Mouse (Mus musculus) hindbrain, embryonic 14.5 days (tissue): ENCODE measurements around the gene Sytl2. TPM values are rescaled to one million over a fixed set of nuclear protein-coding genes. Genes with fewer than 3 reads are reported as not detected.

Source experiments
- ATAC-seq: fragments of 200-750 bp; cut with Nextera tagmentation; 2 replicates; pipeline ENCODE4 v1.8.0; 2017; ENCODE audit warnings: moderate number of reproducible peaks, mild to moderate bottlenecking, moderate TSS enrichment, moderate library complexity; ENCODE audit not compliant: low FRiP score
- DNase-seq: peaks from one replicate; pipeline ENCODE4 v3.0.0-alpha.2; 2015; ENCODE audit warnings: low spot score
- H3K27ac ChIP-seq: fragments of 300-500 bp; sonication (generic); 2 replicates; pipeline ENCODE4 v1.5.1; 2014; ENCODE audit warnings: mild to moderate bottlenecking, moderate library complexity
- H3K27me3 ChIP-seq: fragments of 300-500 bp; sonication (generic); 2 replicates; pipeline ENCODE4 v1.6.1; 2014; ENCODE audit warnings: mild to moderate bottlenecking, low read length, mixed read lengths; ENCODE audit not compliant: control insufficient read depth, insufficient read depth
- H3K36me3 ChIP-seq: fragments of 300-500 bp; sonication (generic); replicated peaks from 2 replicates; pipeline ENCODE4 v1.6.1; 2014; ENCODE audit not compliant: control insufficient read depth, insufficient read depth
- H3K4me1 ChIP-seq: fragments of 300-500 bp; sonication (generic); replicated peaks from 2 replicates; pipeline ENCODE4 v1.6.1; 2014; ENCODE audit warnings: antibody characterized with exemption, low read length, mixed read lengths; ENCODE audit not compliant: control insufficient read depth, insufficient read depth
- H3K4me2 ChIP-seq: fragments of 300-500 bp; sonication (generic); replicated peaks from 2 replicates; pipeline ENCODE4 v1.6.1; 2014; ENCODE audit warnings: mild to moderate bottlenecking, moderate library complexity
- H3K4me3 ChIP-seq: fragments of 300-500 bp; sonication (generic); replicated peaks from 2 replicates; pipeline ENCODE4 v1.5.1; 2014; ENCODE audit warnings: mild to moderate bottlenecking, low read length
- H3K9ac ChIP-seq: fragments of 300-500 bp; sonication (generic); 2 replicates; pipeline ENCODE4 v1.6.1; 2014
- H3K9me3 ChIP-seq: fragments of 300-500 bp; sonication (generic); 2 replicates; pipeline ENCODE4 v1.6.1; 2016; ENCODE audit warnings: low read length; ENCODE audit not compliant: control insufficient read depth
- WGBS: fragments of 180-500 bp; shearing (Covaris S2); extraction: QIAGEN DNeasy Blood & Tissue Kit; methylation state at CpG from one replicate; pipeline ENCODE4 v1.1.7; 2014; 5-methylcytosine and 5-hydroxymethylcytosine counted together
- polyA plus RNA-seq: library from polyadenylated mRNA; unstranded; fragments of >200 nt; fragmentation: Nextera tagmentation; extraction: Ambion mirVana; gene quantifications from 2 replicates; pipeline ENCODE4 v1.2.1, GENCODE M21; 2014

Sytl2 gene
- polyA plus RNA-seq, 1 experiment from 2014 or later: 8.0 TPM

- no peaks in the 10 kb centered on the region for H3K36me3 ChIP-seq
- DNase-seq: no peak
- H3K4me3 ChIP-seq: no peak overlapping the region
- H3K4me2 ChIP-seq: no peak overlapping the region
- no peak overlapping the region for H3K27ac ChIP-seq
- 89% methylated on average over 4 of the region's 4 CpGs for WGBS
- no peak overlapping the region for H3K9ac ChIP-seq
- ATAC-seq: no peak
- no peaks in the 10 kb centered on the region for H3K27me3 ChIP-seq
- no peaks in the 10 kb centered on the region for H3K4me1 ChIP-seq
- no peaks in the 10 kb centered on the region for H3K9me3 ChIP-seq
These were observed 24.3 kb upstream of the Sytl2 start for GRCm38 (mm10) chr7:90277769-90278168.

- DNase-seq (no peak), ATAC-seq (no peak)
- H3K36me3 ChIP-seq: no peaks in the 10 kb centered on the region
- 86% methylated on average over 4 of the region's 4 CpGs for WGBS
- no peak overlapping the region for H3K4me2 ChIP-seq
- H3K27me3 ChIP-seq: no peaks in the 10 kb centered on the region
- H3K27ac ChIP-seq: no peak overlapping the region
- no peak overlapping the region for H3K4me3 ChIP-seq
- no peak overlapping the region for H3K9ac ChIP-seq
- H3K9me3 ChIP-seq: no peaks in the 10 kb centered on the region
- no peaks in the 10 kb centered on the region for H3K4me1 ChIP-seq
These were observed 22.9 kb upstream of the Sytl2 start for GRCm38 (mm10) chr7:90279136-90279535.

DNA sequence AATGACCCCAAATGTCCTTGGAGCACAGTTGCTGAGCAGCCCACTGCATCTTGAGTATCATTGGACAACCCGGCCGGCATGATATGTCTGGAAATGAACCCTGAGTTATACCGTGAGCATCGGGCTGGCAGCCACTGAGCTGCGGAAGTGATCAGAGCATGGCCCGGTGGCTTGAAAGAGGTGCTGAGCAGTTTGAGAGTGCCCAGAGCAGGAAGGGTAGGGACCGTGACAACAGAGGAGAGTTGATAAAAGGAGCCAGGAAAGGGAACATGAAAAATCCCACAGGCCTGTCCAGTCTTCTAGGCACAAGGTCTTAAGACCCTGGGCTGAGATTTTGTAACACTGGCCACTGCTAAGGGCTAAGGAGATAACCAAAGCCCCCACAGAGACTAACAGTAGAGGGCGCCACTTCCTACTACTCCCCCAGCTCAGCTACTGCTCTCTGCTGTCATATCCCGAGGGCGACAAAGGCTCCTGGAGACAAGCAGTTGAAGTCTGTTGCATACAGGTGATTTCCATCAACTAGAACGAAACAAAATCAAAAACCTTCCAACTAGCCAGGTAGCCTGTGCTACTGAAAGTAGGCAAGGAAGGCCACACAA, 21.7 kb upstream of the Sytl2 start:
- no peak overlapping the region for H3K9ac ChIP-seq
- no peak overlapping the region for H3K27ac ChIP-seq
- H3K4me3 ChIP-seq: no peak overlapping the region
- H3K4me1 ChIP-seq: no peaks in the 10 kb centered on the region
- H3K36me3 ChIP-seq: no peaks in the 10 kb centered on the region
- no peak for DNase-seq
- 0 out of 2 replicates have a peak, but pooled peaks have one; percentile 40 for ATAC-seq
- no peak overlapping the region for H3K4me2 ChIP-seq
- no peaks in the 10 kb centered on the region for H3K27me3 ChIP-seq
- 66% methylated on average over 11 of the region's 11 CpGs for WGBS
- H3K9me3 ChIP-seq: no peaks in the 10 kb centered on the region

- H3K27me3 ChIP-seq: no peaks in the 10 kb centered on the region
These were observed 21.2 kb upstream of the Sytl2 start for GRCm38 (mm10) chr7:90280878-90281277.

GRCm38 (mm10) chr7:90281759-90282546, 20.1 kb upstream of the Sytl2 start:
- WGBS: 89% methylated on average over 11 of the region's 11 CpGs
- ATAC-seq: no peak

More at GRCm38 (mm10) chr7:90280878-90281277, 21.2 kb upstream of the Sytl2 start:
- Histone ChIP-seq H3K4me1 (no peaks in the 10 kb centered on the region), H3K4me2 (no peak overlapping the region), H3K9me3 (no peaks in the 10 kb centered on the region), H3K9ac (no peak overlapping the region), H3K4me3 (no peak overlapping the region), H3K36me3 (no peaks in the 10 kb centered on the region), H3K27ac (no peak overlapping the region)
- ATAC-seq (no peak), DNase-seq (no peak)
- WGBS: 73% methylated on average over 8 of the region's 8 CpGs

GRCm38 (mm10) chr7:90282786-90283185, 19.3 kb upstream of the Sytl2 start:
- no peak overlapping the region for H3K4me3 ChIP-seq
- H3K27ac ChIP-seq: no peak overlapping the region
- no peak overlapping the region for H3K4me2 ChIP-seq
- H3K9me3 ChIP-seq: no peaks in the 10 kb centered on the region
- H3K27me3 ChIP-seq: no peaks in the 10 kb centered on the region
- H3K9ac ChIP-seq: no peak overlapping the region
- no peak for ATAC-seq
- 75% methylated on average over 1 of the region's 1 CpGs for WGBS
- no peaks in the 10 kb centered on the region for H3K4me1 ChIP-seq
- no peak for DNase-seq
- no peaks in the 10 kb centered on the region for H3K36me3 ChIP-seq

More at GRCm38 (mm10) chr7:90281759-90282546, 20.1 kb upstream of the Sytl2 start:
- H3K27me3 ChIP-seq: no peaks in the 10 kb centered on the region
- no peak overlapping the region for H3K9ac ChIP-seq
- H3K36me3 ChIP-seq: no peaks in the 10 kb centered on the region
- H3K4me1 ChIP-seq: no peaks in the 10 kb centered on the region
- H3K9me3 ChIP-seq: no peaks in the 10 kb centered on the region
- DNase-seq: no peak
- H3K27ac ChIP-seq: no peak overlapping the region
- H3K4me3 ChIP-seq: no peak overlapping the region
- no peak overlapping the region for H3K4me2 ChIP-seq

GRCm38 (mm10) chr7:90284793-90285192, 17.3 kb upstream of the Sytl2 start:
- no peak overlapping the region for H3K9ac ChIP-seq
- DNase-seq: no peak
- ATAC-seq: no peak
- no peaks in the 10 kb centered on the region for H3K27me3 ChIP-seq
- WGBS: 68% methylated on average over 7 of the region's 7 CpGs
- no peak overlapping the region for H3K27ac ChIP-seq
- no peaks in the 10 kb centered on the region for H3K4me1 ChIP-seq
- H3K36me3 ChIP-seq: no peaks in the 10 kb centered on the region
- no peaks in the 10 kb centered on the region for H3K9me3 ChIP-seq
- no peak overlapping the region for H3K4me2 ChIP-seq
- no peak overlapping the region for H3K4me3 ChIP-seq

DNA sequence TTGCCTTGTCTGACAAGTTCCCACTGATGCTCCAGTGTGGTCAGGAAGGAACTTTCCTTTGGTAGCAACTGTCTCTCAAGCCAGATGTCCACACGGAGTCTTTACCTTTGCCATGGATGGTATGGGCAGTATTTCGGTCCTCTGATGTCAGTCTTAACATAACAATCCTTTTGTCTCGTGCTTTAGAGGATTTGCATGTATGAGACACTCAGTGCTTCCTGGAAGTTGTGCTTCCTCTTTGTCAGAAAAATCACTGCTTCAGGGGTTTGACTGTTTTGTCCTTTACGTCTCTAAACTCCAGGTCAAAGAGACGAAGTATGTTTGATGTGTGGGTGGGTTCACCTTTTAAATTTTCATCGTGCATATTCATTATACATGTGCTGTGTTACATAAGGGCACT, 10.2 kb upstream of the Sytl2 start:
- Histone ChIP-seq H3K4me1 (no peaks in the 10 kb centered on the region), H3K4me2 (no peak overlapping the region), H3K4me3 (no peak overlapping the region), H3K9ac (no peak overlapping the region), H3K27me3 (no peaks in the 10 kb centered on the region), H3K9me3 (no peaks in the 10 kb centered on the region), H3K27ac (no peak overlapping the region), H3K36me3 (no peaks in the 10 kb centered on the region)
- DNase-seq (no peak), ATAC-seq (no peak)
- 89% methylated on average over 6 of the region's 6 CpGs for WGBS

DNA sequence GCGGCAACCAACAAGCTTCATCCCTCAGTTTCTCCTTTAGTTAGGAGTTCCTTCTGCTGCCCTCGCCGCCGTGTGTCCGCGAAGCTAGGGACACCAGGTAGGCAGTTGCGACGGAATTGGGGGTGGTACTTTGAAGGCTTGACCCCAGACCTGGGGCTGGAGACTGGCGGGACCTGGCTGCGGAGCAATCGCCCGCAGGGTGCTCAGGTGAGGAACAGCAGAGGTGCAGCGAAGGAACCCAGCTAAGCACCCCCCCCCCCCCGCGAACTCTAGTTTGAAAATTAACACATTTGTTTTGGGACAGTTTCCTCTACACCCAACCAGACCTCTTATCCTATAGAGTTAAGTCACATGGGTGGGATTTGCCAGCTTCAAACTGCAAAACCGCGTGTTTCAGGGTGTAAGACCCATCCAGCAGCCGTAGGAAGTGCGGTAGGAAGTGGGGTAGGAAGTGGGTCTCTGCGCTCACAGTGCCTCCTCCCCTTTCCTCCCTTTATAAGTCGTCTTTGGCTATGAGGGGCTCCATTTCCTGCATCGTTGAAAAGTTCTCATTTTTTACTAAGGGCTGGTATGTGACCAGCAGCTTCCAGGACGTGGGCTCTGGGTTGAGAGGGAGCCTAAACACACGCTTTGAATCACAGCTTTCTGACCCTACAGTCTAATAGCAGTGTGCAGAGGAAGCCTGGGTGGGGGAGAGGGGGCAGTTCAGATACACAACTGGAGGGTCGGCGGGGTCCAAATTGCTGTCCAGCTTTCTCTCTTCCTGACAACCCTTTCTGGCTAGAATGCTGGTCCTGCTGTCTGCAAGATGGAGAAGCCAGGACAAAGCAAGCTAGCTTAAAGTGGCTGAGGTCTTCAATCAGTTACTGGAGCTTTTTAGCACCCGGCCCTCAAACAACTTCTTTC, 848 bp downstream of the Sytl2 start:
- no peak for DNase-seq
- Histone ChIP-seq H3K27ac (no peak overlapping the region), H3K9me3 (no peaks in the 10 kb centered on the region), H3K9ac (peak overlapping the region; percentile 58), H3K4me3 (peak overlapping the region; percentile 66), H3K4me1 (no peaks in the 10 kb centered on the region; the same call in 1 of the 2 replicates), H3K4me2 (peak overlapping the region; percentile 99), H3K27me3 (peaks cover 31% of the 10 kb centered on the region), H3K36me3 (no peaks in the 10 kb centered on the region)
- WGBS: 5% methylated on average over 27 of the region's 27 CpGs
- 0 out of 2 replicates have a peak, but pooled peaks have one; percentile 44 for ATAC-seq
